Mouse (Mus musculus) spleen, adult 18-20 months (tissue): Measurements from ENCODE around the gene Scgb2b20.
"Not testable (repeated sequence)": the region's sequence is repeated elsewhere in the genome, so short reads cannot be mapped to it uniquely, and the experiment has no call there.

ENCODE experiments used
- DNase-seq, 2 experiments: peaks; one replicate each; pipeline ENCODE4 v3.0.0; 2022; ENCODE audit warnings: mixed read lengths in 2 of 2

The Scgb2b20 gene

GRCm38 (mm10) chr7:33366222-33366621 is at the start of gene Scgb2b20:
Gene Scgb2b20, minus strand, starts transcription at chr7:33366322.
- not testable (repeated sequence) for DNase-seq

DNA sequence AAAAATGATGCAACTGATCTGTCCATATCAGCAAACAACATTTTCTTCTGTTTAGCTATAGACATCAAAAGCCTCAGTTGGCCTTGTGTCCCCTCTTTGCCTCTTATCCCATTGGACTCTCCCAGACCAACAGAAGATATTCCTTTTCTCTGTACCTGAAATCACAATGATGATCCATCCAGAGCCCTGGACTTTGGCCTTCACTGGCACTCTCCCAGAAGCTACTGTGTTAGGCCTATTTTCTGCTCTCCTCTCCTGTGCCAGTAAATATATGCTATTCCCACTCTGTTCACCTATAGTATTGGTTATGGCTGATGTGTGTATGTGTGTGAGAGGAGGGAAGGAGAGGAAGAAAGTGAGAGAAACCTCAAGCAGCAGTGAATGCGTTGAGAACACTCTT is 43.6 kb upstream of the Scgb2b20 start:
- not testable (repeated sequence) for DNase-seq

GRCm38 (mm10) chr7:33401650-33402049 is 35.5 kb upstream of the Scgb2b20 start:
- no peak for DNase-seq

DNA sequence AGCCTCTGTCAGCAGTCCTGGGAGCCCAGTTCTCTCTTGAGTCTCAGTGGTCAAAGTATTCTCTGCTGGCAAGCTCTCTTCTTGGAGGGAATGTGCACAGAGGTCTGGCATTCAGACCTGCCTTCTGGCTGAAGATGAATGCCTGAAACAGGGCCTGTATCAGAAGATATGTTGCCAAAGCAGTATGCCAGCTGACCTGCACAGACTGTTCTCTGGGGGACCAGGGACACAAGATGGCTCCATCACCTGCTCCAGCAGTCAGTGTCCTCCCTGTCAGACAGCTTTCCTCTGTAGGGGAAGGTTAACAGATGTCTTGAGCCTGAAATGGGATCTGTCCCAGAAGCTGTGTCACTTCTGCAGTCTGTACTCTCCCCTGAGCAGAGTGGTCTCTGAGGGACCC is 33.6 kb upstream of the Scgb2b20 start:
- DNase-seq: not testable (repeated sequence)

GRCm38 (mm10) chr7:33372934-33373333 is 6.8 kb upstream of the Scgb2b20 start, which contains the start of gene Scgb1b20:
Gene Scgb1b20, plus strand, starts transcription at chr7:33373234.
- DNase-seq: not testable (repeated sequence)
